In the genomic region with DNA sequence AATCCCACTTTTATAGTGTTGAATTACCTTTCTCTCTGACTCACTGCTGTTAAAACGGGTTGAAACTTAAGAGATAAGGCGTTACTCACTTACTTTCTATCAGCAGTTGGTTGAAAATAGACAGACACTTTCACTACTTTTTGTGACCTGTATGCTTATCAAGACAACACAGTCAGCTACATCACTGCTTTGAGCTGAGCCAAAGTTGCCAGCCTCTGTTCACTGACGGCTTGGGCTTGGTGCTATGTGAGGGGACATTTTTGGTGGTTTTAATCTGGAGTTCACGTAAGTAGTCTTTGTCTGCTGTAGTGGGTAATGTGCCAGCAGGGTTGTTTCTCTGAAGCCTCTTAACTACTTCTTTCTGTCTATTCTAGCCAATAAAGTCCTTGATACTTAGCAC, we compare ENCODE assay signal across 20 mouse cellular contexts. TPM values are rescaled to one million over a fixed set of nuclear protein-coding genes. Genes with fewer than 3 reads are reported as not detected.
DNase-seq lines count a peak whose midpoint lies in the region; ATAC-seq and TF ChIP-seq lines count a peak whose summit lies in the region.
"Had no signal": no experiment of that assay in that cellular context is flagged by ENCODE, and none has a peak within 500 bp of the region (broad histone marks: within the 10 kb centered on the region; RNA-seq: fewer than 3 reads in every experiment).

No protein-coding gene starts in this region.

- peak; percentile 93 for DNase-seq in MEL (ENCODE audit: low read depth, low spot score)
- peak; percentile 17 for DNase-seq in c-Kit-positive CD71-negative TER-119-negative erythroid progenitor cells, embryonic 14.5 days (ENCODE audit: low read depth)
- peak; percentile 26 for DNase-seq in liver, embryonic 13.5 days
- no peak for DNase-seq in kidney, adult 8-10 months
- no peak for DNase-seq in frontal cortex, postnatal 25 days (ENCODE audit: low spot score in 2 of 2)
- DNase-seq: adrenal gland, adult 8-10 months; cerebellum, postnatal 36 days; gastrocnemius, postnatal 25 days; layer of hippocampus, adult 9-11 months; right cerebral cortex, postnatal 25 days had no signal

- peaks cover 9 to 14% of the 10 kb centered on the region in 2 experiments for H3K4me1 ChIP-seq in MEL (ENCODE audit: control insufficient read depth in 1 of 2, insufficient read depth in 2 of 2, low read length in 2 of 2)
- no peaks in the 10 kb centered on the region for H3K4me1 ChIP-seq in heart, embryonic 12.5 days (replicated peaks)
- H3K4me1 ChIP-seq in liver, embryonic 13.5 days (replicated peaks), result peaks cover 12% of the 10 kb centered on the region
- H3K4me1 ChIP-seq: embryonic facial prominence, embryonic 13.5 days; hindbrain, embryonic 12.5 days; intestine, embryonic 15.5 days; limb, embryonic 10.5 days; lung, embryonic 15.5 days had no signal

- H3K4me2 ChIP-seq in heart, embryonic 12.5 days, result no peak overlapping the region
- no peak overlapping the region for H3K4me2 ChIP-seq in liver, embryonic 13.5 days
- H3K4me2 ChIP-seq: embryonic facial prominence, embryonic 13.5 days; hindbrain, embryonic 12.5 days; intestine, embryonic 15.5 days; lung, embryonic 15.5 days had no signal

- TF ChIP-seq POLR2A in MEL (IDR thresholded peaks at IDR 0.05; ENCODE audit: control insufficient read depth in 1 of 2, insufficient read depth in 1 of 2, low read depth in 1 of 2, low read length in 2 of 2, poor library complexity in 1 of 2), result no peak

- H3K9me3 ChIP-seq in MEL (replicated peaks; ENCODE audit: insufficient read depth, low read length), result no peaks in the 10 kb centered on the region
- no peaks in the 10 kb centered on the region for H3K9me3 ChIP-seq in heart, embryonic 12.5 days (replicated peaks)
- no peaks in the 10 kb centered on the region for H3K9me3 ChIP-seq in liver, embryonic 13.5 days (replicated peaks)
- H3K9me3 ChIP-seq: embryonic facial prominence, embryonic 13.5 days; hindbrain, embryonic 12.5 days; intestine, embryonic 15.5 days; limb, embryonic 10.5 days; lung, embryonic 15.5 days had no signal

- WGBS in heart, embryonic 12.5 days, result 15% methylated on average over 4 of the region's 4 CpGs
- 26% methylated on average over 4 of the region's 4 CpGs for WGBS in liver, embryonic 13.5 days (ENCODE audit: insufficient replicate concordance)

- H3K9ac ChIP-seq in MEL (ENCODE audit: control insufficient read depth, low read depth, low read length, poor library complexity, severe bottlenecking), result no peak overlapping the region
- no peak overlapping the region for H3K9ac ChIP-seq in heart, embryonic 12.5 days
- H3K9ac ChIP-seq in liver, embryonic 13.5 days, result no peak overlapping the region
- H3K9ac ChIP-seq: embryonic facial prominence, embryonic 13.5 days; hindbrain, embryonic 12.5 days; intestine, embryonic 15.5 days; lung, embryonic 15.5 days had no signal

- no peak for TF ChIP-seq RAD21 in MEL (IDR thresholded peaks at IDR 0.05; ENCODE audit: low read depth, low read length)

- peak overlapping the region; percentile 75 for H3K27ac ChIP-seq in MEL (ENCODE audit: control insufficient read depth, low read depth, low read length)
- peak overlapping the region; percentile 66 for H3K27ac ChIP-seq in heart, embryonic 12.5 days (ENCODE audit: poor library complexity, severe bottlenecking)
- H3K27ac ChIP-seq in liver, embryonic 13.5 days, result peak overlapping the region; percentile 56
- H3K27ac ChIP-seq: embryonic facial prominence, embryonic 13.5 days; hindbrain, embryonic 12.5 days; intestine, embryonic 15.5 days; kidney, postnatal 0 days; limb, embryonic 10.5 days; lung, embryonic 15.5 days had no signal

- peaks cover 26 to 29% of the 10 kb centered on the region in 2 experiments for H3K36me3 ChIP-seq in MEL (ENCODE audit: control insufficient read depth in 1 of 2, insufficient read depth in 2 of 2, low read length in 2 of 2)
- H3K36me3 ChIP-seq in heart, embryonic 12.5 days, result peaks cover 39% of the 10 kb centered on the region
- H3K36me3 ChIP-seq in liver, embryonic 13.5 days, result peaks cover 61% of the 10 kb centered on the region

- no peak for TF ChIP-seq CTCF in MEL (IDR thresholded peaks at IDR 0.05 in 2 of 3, conservative IDR thresholded peaks at IDR 0.05 in 1 of 3; ENCODE audit: control insufficient read depth in 1 of 3, insufficient read depth in 1 of 3, low read depth in 2 of 3, low read length in 3 of 3, poor library complexity in 1 of 3, severe bottlenecking in 1 of 3)

- no peak for ATAC-seq in heart, embryonic 12.5 days (ENCODE audit: insufficient number of reproducible peaks, low FRiP score)
- ATAC-seq in liver, embryonic 13.5 days (ENCODE audit: low read depth), result peak; percentile 80
- ATAC-seq in cerebellum, adult (ENCODE audit: insufficient number of reproducible peaks, low FRiP score, low TSS enrichment), result no peak
- ATAC-seq: intestine, embryonic 15.5 days had no signal

- TF ChIP-seq EP300 in MEL (IDR thresholded peaks at IDR 0.05; ENCODE audit: low read depth in 1 of 2, low read length in 2 of 2), result peak; percentile 90 to 94

- no peak overlapping the region for H3K4me3 ChIP-seq in MEL (ENCODE audit: control insufficient read depth in 1 of 2, insufficient read depth in 1 of 2, low read depth in 2 of 2, low read length in 2 of 2)
- H3K4me3 ChIP-seq in heart, embryonic 12.5 days, result no peak overlapping the region
- H3K4me3 ChIP-seq in liver, embryonic 13.5 days (replicated peaks), result no peak overlapping the region
- H3K4me3 ChIP-seq: embryonic facial prominence, embryonic 13.5 days; hindbrain, embryonic 12.5 days; intestine, embryonic 15.5 days; limb, embryonic 10.5 days; lung, embryonic 15.5 days; myocyte had no signal

- 0 out of 2 replicates have a peak, but pooled peaks cover 2% of the 10 kb centered on the region for H3K79me2 ChIP-seq in MEL (ENCODE audit: control insufficient read depth, insufficient read depth, low read length, poor library complexity)

- no peaks in the 10 kb centered on the region; a peak in 1 of 4 replicates for H3K27me3 ChIP-seq in MEL (ENCODE audit: control insufficient read depth in 1 of 2, insufficient read depth in 2 of 2, low read length in 2 of 2)
- H3K27me3 ChIP-seq in heart, embryonic 12.5 days (replicated peaks), result no peaks in the 10 kb centered on the region
- H3K27me3 ChIP-seq in liver, embryonic 13.5 days, result no peaks in the 10 kb centered on the region
- H3K27me3 ChIP-seq: CH12.LX; embryonic facial prominence, embryonic 13.5 days; hindbrain, embryonic 12.5 days; intestine, embryonic 15.5 days; lung, embryonic 15.5 days had no signal

TF ChIP-seq in MEL, 35 proteins besides CTCF, POLR2A, EP300 and RAD21 (continues in another document):
- TF ChIP-seq MEF2A (IDR thresholded peaks at IDR 0.05; ENCODE audit: extremely low read depth, insufficient replicate concordance, low read depth, low read length, poor library complexity, severe bottlenecking) (peak; percentile 77; the same call in 1 of the 2 replicates), CHD1 (IDR thresholded peaks at IDR 0.05; ENCODE audit: low read depth, low read length) (no peak), MAX (IDR thresholded peaks at IDR 0.05; ENCODE audit: low read length) (no peak; the same call in 1 of the 2 replicates), ETS1 (IDR thresholded peaks at IDR 0.05; ENCODE audit: low read depth, low read length) (peak; percentile 95), E2F4 (IDR thresholded peaks at IDR 0.05; ENCODE audit: borderline replicate concordance, low read depth, low read length) (no peak), CHD2 (IDR thresholded peaks at IDR 0.05; ENCODE audit: low read length) (no peak), TCF12 (IDR thresholded peaks at IDR 0.05; ENCODE audit: low read depth, low read length) (peak; percentile 87), TAL1 (IDR thresholded peaks at IDR 0.05; ENCODE audit: low read length) (peak; percentile 79), JUND (IDR thresholded peaks at IDR 0.05; ENCODE audit: low read depth, low read length) (peak; percentile 60; the same call in 1 of the 2 replicates), ZKSCAN1 (IDR thresholded peaks at IDR 0.05; ENCODE audit: low read depth, low read length) (no peak), ZNF384 (IDR thresholded peaks at IDR 0.05; ENCODE audit: low read depth, low read length) (no peak), POLR2AphosphoS2 (IDR thresholded peaks at IDR 0.05; ENCODE audit: low read length) (no peak), ZC3H11A (IDR thresholded peaks at IDR 0.05; ENCODE audit: low read depth, low read length) (no peak), RCOR1 (IDR thresholded peaks at IDR 0.05; ENCODE audit: low read depth, low read length) (peak; percentile 89), POLR2AphosphoS5 (IDR thresholded peaks at IDR 0.05; ENCODE audit: borderline replicate concordance, low read depth, low read length) (no peak), HCFC1 (IDR thresholded peaks at IDR 0.05; ENCODE audit: low read depth, low read length) (no peak), BHLHE40 (IDR thresholded peaks at IDR 0.05; ENCODE audit: borderline replicate concordance, low read depth, low read length) (peak; percentile 51; the same call in 1 of the 2 replicates), USF1 (IDR thresholded peaks at IDR 0.05; ENCODE audit: low read depth, low read length) (no peak), ELF1 (IDR thresholded peaks at IDR 0.05; ENCODE audit: low read depth, low read length) (no peak), MYB (IDR thresholded peaks at IDR 0.05; ENCODE audit: low read depth, low read length) (peak; percentile 70; the same call in 1 of the 2 replicates)

RNA-seq across cellular contexts. Expression of gene Metap1d, which starts 28.5 kb away (rescaled TPM):
- 14.4 and 19.5 TPM in 2 replicates for total RNA-seq in MEL (2012; rRNA removed)
- 10 to 100 TPM in 1 of 2 experiments, not detected in 1; 28.5 TPM for polyA plus RNA-seq in MEL (2012; ENCODE audit: insufficient read depth in 1 of 2, insufficient read length in 2 of 2, low read depth in 1 of 2, low replicate concordance in 2 of 2, missing spikeins in 1 of 2)
- 35.6 and 35.8 TPM in 2 replicates for polyA plus RNA-seq in heart, embryonic 12.5 days (2016; fragmentation: Nextera tagmentation; extraction: Ambion mirVana)
- polyA plus RNA-seq in liver, embryonic 13.5 days (2015; fragmentation: Nextera tagmentation; extraction: Ambion mirVana), result 23.2 and 24.9 TPM in 2 replicates

RNA-seq across cellular contexts. Expression of gene Hat1, which starts 35.8 kb away (rescaled TPM):
- 167 and 190 TPM in 2 replicates for total RNA-seq in MEL (2012; rRNA removed)
- polyA plus RNA-seq in MEL (2012; ENCODE audit: insufficient read depth in 1 of 2, insufficient read length in 2 of 2, low read depth in 1 of 2, low replicate concordance in 2 of 2, missing spikeins in 1 of 2), result 100 to 1,000 TPM in 1 of 2 experiments, not detected in 1; 167 TPM
- 124 and 132 TPM in 2 replicates for polyA plus RNA-seq in heart, embryonic 12.5 days (2016; fragmentation: Nextera tagmentation; extraction: Ambion mirVana)
- 164 and 193 TPM in 2 replicates for polyA plus RNA-seq in liver, embryonic 13.5 days (2015; fragmentation: Nextera tagmentation; extraction: Ambion mirVana)

RNA-seq across cellular contexts. Expression of gene Slc25a12, which starts 57.0 kb away (rescaled TPM):
- total RNA-seq in MEL (2012; rRNA removed), result 63.2 and 67.4 TPM in 2 replicates
- 10 to 100 TPM in 1 of 2 experiments, not detected in 1; 98.6 TPM for polyA plus RNA-seq in MEL (2012; ENCODE audit: insufficient read depth in 1 of 2, insufficient read length in 2 of 2, low read depth in 1 of 2, low replicate concordance in 2 of 2, missing spikeins in 1 of 2)
- polyA plus RNA-seq in heart, embryonic 12.5 days (2016; fragmentation: Nextera tagmentation; extraction: Ambion mirVana), result 92.1 and 92.8 TPM in 2 replicates
- polyA plus RNA-seq in liver, embryonic 13.5 days (2015; fragmentation: Nextera tagmentation; extraction: Ambion mirVana), result 27.7 and 31.6 TPM in 2 replicates

Comparison
In these comparisons a context has a peak if more than half of its experiments do, and no peak if none do; other contexts are left out.
1. DNase-seq: peak in MEL (single experiment), c-Kit-positive CD71-negative TER-119-negative erythroid progenitor cells, embryonic 14.5 days (single experiment) and liver, embryonic 13.5 days (single experiment); none in kidney, adult 8-10 months (0 of 2) and frontal cortex, postnatal 25 days (0 of 2).
2. Peak in every context shown above with its lines, with median percentiles within 50 percentile points of each other: H3K27ac ChIP-seq.